8 mouse cellular contexts compared by ENCODE assay signal in genomic region chr9:40455336-40456185, GRCm38 (mm10).
A peak's percentile ranks its signal among the peaks of the same experiment; 100 is the strongest.
DNase-seq lines count a peak whose midpoint lies in the region; ATAC-seq and TF ChIP-seq lines count a peak whose summit lies in the region.

No protein-coding gene starts in this region.

- TF ChIP-seq CTCF in layer of hippocampus, adult 2 months (conservative IDR thresholded peaks at IDR 0.05), result peak; percentile 16; the same call in 1 of the 2 replicates
- TF ChIP-seq CTCF in kidney, postnatal 0 days (IDR thresholded peaks at IDR 0.05; ENCODE audit: low read depth), result peak; percentile 29; the same call in 1 of the 2 replicates
- TF ChIP-seq CTCF in stomach, postnatal 0 days (IDR thresholded peaks at IDR 0.05; ENCODE audit: low read depth), result peak; percentile 43

- under 1% methylated on average over 75 of the region's 77 CpGs for WGBS in embryonic facial prominence, embryonic 11.5 days
- under 1% methylated on average over 70 of the region's 77 CpGs for WGBS in kidney, postnatal 0 days
- WGBS in neural tube, embryonic 12.5 days, result under 1% methylated on average over 77 of the region's 77 CpGs
- under 1% methylated on average over 73 of the region's 77 CpGs for whole genome bisulfite sequencing in stomach, postnatal 0 days

- no peaks in the 10 kb centered on the region for H3K9me3 ChIP-seq in embryonic facial prominence, embryonic 11.5 days (replicated peaks; ENCODE audit: control insufficient read depth, low read length)
- H3K9me3 ChIP-seq in kidney, postnatal 0 days (replicated peaks; ENCODE audit: low read length), result no peaks in the 10 kb centered on the region
- no peaks in the 10 kb centered on the region for H3K9me3 ChIP-seq in neural tube, embryonic 12.5 days
- no peaks in the 10 kb centered on the region for H3K9me3 ChIP-seq in stomach, postnatal 0 days (ENCODE audit: control insufficient read depth, low read length)

- H3K27me3 ChIP-seq in embryonic facial prominence, embryonic 11.5 days (ENCODE audit: control insufficient read depth, insufficient read depth, low read length), result peaks cover 6% of the 10 kb centered on the region; the same call in 1 of the 2 replicates
- H3K27me3 ChIP-seq in kidney, postnatal 0 days (ENCODE audit: insufficient read depth, low read length), result no peaks in the 10 kb centered on the region
- H3K27me3 ChIP-seq in neural tube, embryonic 12.5 days (replicated peaks), result peaks cover 20% of the 10 kb centered on the region
- no peaks in the 10 kb centered on the region for H3K27me3 ChIP-seq in stomach, postnatal 0 days (ENCODE audit: control insufficient read depth, insufficient read depth, low read length)

- peak overlapping the region; percentile 76 for H3K27ac ChIP-seq in layer of hippocampus, adult 2 months
- H3K27ac ChIP-seq in embryonic facial prominence, embryonic 11.5 days (replicated peaks; ENCODE audit: low read depth, low read length), result peak overlapping the region; percentile 52; the same call in 1 of the 2 replicates
- H3K27ac ChIP-seq in kidney, postnatal 0 days, result peak overlapping the region; percentile 85
- H3K27ac ChIP-seq in neural tube, embryonic 12.5 days, result no peak overlapping the region
- peak overlapping the region; percentile 76 for H3K27ac ChIP-seq in stomach, postnatal 0 days (replicated peaks)

- TF ChIP-seq EP300 in stomach, postnatal 0 days (optimal IDR thresholded peaks at IDR 0.05), result no peak

- peak overlapping the region; percentile 65 for H3K9ac ChIP-seq in embryonic facial prominence, embryonic 11.5 days (replicated peaks; ENCODE audit: low read length)
- peak overlapping the region; percentile 63 for H3K9ac ChIP-seq in kidney, postnatal 0 days (ENCODE audit: low read depth, low read length)
- peak overlapping the region; percentile 59 for H3K9ac ChIP-seq in neural tube, embryonic 12.5 days
- peak overlapping the region; percentile 60 for H3K9ac ChIP-seq in stomach, postnatal 0 days (ENCODE audit: low read length)

- H3K4me1 ChIP-seq in embryonic facial prominence, embryonic 11.5 days (ENCODE audit: control insufficient read depth, insufficient read depth, low read length), result peaks cover 3% of the 10 kb centered on the region; the same call in 1 of the 2 replicates
- H3K4me1 ChIP-seq in kidney, postnatal 0 days (replicated peaks; ENCODE audit: insufficient read depth, low read length), result peaks cover 9% of the 10 kb centered on the region; the same call in 1 of the 2 replicates
- H3K4me1 ChIP-seq in neural tube, embryonic 12.5 days, result peaks cover 13% of the 10 kb centered on the region; the same call in 1 of the 2 replicates
- H3K4me1 ChIP-seq in stomach, postnatal 0 days (replicated peaks; ENCODE audit: control insufficient read depth, insufficient read depth), result no peaks in the 10 kb centered on the region

- H3K4me2 ChIP-seq in embryonic facial prominence, embryonic 11.5 days (ENCODE audit: low read depth, low read length), result peak overlapping the region; percentile 96
- peak overlapping the region; percentile 98 for H3K4me2 ChIP-seq in kidney, postnatal 0 days (ENCODE audit: low read length)
- H3K4me2 ChIP-seq in neural tube, embryonic 12.5 days (replicated peaks), result peak overlapping the region; percentile 99
- peak overlapping the region; percentile 100 for H3K4me2 ChIP-seq in stomach, postnatal 0 days (replicated peaks; ENCODE audit: low read depth)

- peak overlapping the region; percentile 64 for H3K4me3 ChIP-seq in layer of hippocampus, adult 2 months
- peak overlapping the region; percentile 65 for H3K4me3 ChIP-seq in embryonic facial prominence, embryonic 11.5 days (ENCODE audit: low read depth, low read length)
- peak overlapping the region; percentile 70 for H3K4me3 ChIP-seq in kidney, postnatal 0 days (replicated peaks; ENCODE audit: low read depth, low read length)
- peak overlapping the region; percentile 52 for H3K4me3 ChIP-seq in neural tube, embryonic 12.5 days
- H3K4me3 ChIP-seq in stomach, postnatal 0 days (ENCODE audit: low read depth, low read length), result peak overlapping the region; percentile 61

- peak; percentile 46 for ATAC-seq in embryonic facial prominence, embryonic 11.5 days (replicated peaks; ENCODE audit: insufficient number of reproducible peaks, low FRiP score, low TSS enrichment, low read depth)
- ATAC-seq in kidney, postnatal 0 days (replicated peaks; ENCODE audit: low FRiP score, low read depth), result peak; percentile 64
- peak; percentile 67 for ATAC-seq in neural tube, embryonic 12.5 days (ENCODE audit: low FRiP score, low read depth)
- ATAC-seq in stomach, postnatal 0 days (ENCODE audit: low FRiP score, low TSS enrichment), result peak; percentile 49

- DNase-seq in layer of hippocampus, adult 2 months (ENCODE audit: low spot score in 2 of 2), result peak in 1 of 2 experiments; percentile 29
- no peak for DNase-seq in layer of hippocampus, adult 9-10 months (ENCODE audit: low spot score)
- DNase-seq in embryonic facial prominence, embryonic 11.5 days (ENCODE audit: low spot score), result peak; percentile 60
- DNase-seq in heart, adult 8-10 months (ENCODE audit: low spot score), result peak; percentile 56
- DNase-seq in kidney, postnatal 0 days (ENCODE audit: low spot score), result peak; percentile 76
- DNase-seq in lung, adult 18-20 months, result peak; percentile 76 to 81
- peak; percentile 71 for DNase-seq in stomach, postnatal 0 days (ENCODE audit: low spot score)

- H3K36me3 ChIP-seq in embryonic facial prominence, embryonic 11.5 days (replicated peaks; ENCODE audit: control insufficient read depth, insufficient read depth, low read depth, low read length), result no peaks in the 10 kb centered on the region
- H3K36me3 ChIP-seq in kidney, postnatal 0 days (ENCODE audit: insufficient read depth, low read length), result no peaks in the 10 kb centered on the region
- no peaks in the 10 kb centered on the region for H3K36me3 ChIP-seq in neural tube, embryonic 12.5 days
- H3K36me3 ChIP-seq in stomach, postnatal 0 days (ENCODE audit: control insufficient read depth, insufficient read depth, low read length), result no peaks in the 10 kb centered on the region
